Mouse (Mus musculus) T-helper 17 cell (primary cell): Measurements from ENCODE around the gene Olfr1205.

ENCODE experiments used
- in situ Hi-C, 2 experiments: fragments of 300-600 bp; cut with MboI, MseI; formaldehyde crosslinking; loops; 1 replicate in 1 of 2; 2 replicates in 1 of 2; pipeline ENCODE4 v1.15.1; 2025; ENCODE audit warnings: high pct_unique_total_duplicates in 2 of 2

The Olfr1205 gene

DNA sequence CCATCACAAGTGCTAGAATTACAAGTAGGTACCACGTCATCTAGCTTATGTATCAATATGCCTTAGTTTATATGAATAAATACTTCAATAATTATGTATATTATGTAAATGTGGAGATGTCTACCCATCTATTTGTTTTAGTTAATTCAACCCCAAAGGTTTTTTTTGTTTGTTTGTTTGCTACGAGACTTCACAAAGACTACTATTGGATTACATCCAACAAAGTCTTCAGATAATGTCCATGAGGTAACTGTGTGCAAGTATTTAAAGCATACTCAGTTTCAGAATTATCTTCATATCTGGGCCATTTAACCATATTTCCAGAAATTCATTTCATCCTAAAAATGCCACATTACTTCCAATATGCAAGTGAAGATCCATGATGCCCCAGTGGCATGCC lies at the start of gene Olfr1205:
TSS of gene Olfr1205 (plus strand) at position 301 of the 400 bp plus-strand sequence.
- in situ Hi-C loops: no loop called here

DNA sequence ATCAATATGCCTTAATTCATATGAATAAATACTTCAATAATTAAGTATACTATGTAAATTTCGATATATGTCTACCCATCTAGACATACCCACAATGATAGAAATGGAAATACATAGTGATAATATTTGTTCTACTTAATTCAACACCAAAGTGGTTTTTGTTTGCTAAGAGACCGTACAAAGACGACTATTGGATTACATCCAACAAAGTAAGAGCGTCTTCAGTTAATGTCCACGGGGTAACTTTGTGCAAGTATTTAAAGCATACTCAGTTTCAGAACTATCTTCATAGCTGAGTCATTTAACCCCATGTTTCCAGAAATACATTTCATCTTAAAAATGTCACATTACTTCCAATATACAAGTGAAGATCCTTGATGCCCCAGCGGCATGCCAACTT lies 36.8 kb upstream of the Olfr1205 start, which contains the start of gene Olfr1201:
TSS of gene Olfr1201 (plus strand) at position 301 of the 400 bp plus-strand sequence.
- in situ Hi-C loops: no loop called here

DNA sequence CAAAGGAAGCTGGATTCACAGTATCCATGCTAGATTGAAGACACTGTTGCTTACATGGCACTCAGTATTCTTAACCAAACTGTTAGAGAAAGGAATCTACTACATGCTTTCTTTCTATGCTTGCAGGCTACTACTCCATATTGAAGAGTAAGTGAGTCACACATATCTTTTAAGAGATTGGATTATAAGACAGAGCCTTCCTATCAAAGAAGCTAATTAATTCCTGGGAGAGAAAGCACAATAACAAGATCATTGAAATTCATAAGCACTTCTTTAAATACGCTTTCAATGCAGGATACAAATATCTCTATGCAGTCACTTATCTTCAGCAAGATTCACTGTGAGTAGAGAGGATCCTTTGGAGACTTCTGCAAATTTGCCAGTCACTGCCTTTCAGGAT lies 15.3 kb upstream of the Olfr1205 start, which contains the start of gene Olfr1202:
TSS of gene Olfr1202 (plus strand) at position 301 of the 400 bp plus-strand sequence.
- in situ Hi-C loops: no loop called here

DNA sequence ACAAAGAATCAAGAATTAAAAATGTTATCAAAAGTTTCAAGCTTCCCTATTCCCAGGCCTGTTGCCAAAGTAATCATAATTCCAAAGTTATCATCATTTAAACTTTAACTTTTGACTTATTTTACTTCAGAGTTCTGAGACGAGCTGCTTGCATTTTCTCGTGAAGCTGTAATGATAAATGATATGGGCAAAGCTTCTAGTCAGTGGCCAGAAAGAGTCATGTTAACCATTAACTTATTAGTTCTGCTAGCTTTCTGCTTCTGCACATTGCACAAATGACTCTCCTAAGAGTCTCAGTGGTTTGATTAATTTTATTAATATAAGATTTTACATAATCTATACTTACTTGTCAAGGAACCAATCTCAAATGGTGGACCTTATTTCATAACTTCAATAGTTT lies 8.9 kb downstream of the Olfr1205 start:
- in situ Hi-C loops: no loop called here

DNA sequence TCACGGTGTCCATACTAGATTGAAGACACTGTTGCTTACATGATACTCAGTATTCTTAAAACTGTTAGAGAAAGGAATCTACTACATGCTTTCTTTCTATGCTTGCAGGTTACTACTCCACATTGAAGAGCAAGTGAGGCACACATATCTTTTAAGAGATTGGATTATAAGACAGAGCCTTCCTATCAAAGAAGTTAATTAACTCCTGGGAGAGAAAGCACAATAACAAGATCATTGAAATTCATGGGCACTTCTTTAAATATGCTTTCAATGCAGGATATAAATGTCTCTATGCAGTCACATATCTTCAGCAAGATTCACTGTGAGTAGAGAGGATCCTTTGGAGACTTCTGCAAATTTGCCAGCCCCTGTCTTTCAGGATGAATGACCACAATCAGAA lies 19.5 kb downstream of the Olfr1205 start, which contains the start of gene Olfr1204:
TSS of gene Olfr1204 (plus strand) at position 301 of the 400 bp plus-strand sequence.
- in situ Hi-C loops: no loop called here

DNA sequence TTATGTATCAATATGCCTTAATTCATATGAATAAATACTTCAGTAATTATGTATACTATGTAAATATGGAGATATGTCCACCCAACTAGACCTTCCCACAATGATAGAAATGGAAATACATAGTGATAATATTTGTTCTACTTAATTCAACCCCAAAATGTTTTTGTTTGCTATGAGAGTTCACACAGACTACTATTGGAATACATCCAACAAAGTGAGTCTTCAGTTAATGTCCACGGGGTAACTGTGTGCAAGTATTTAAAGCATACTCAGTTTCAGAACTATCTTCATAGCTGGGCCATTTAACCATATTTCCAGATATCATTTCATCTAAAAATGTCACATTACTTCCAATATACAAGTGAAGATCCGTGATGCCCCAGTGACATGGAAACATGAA lies 33.4 kb downstream of the Olfr1205 start, which contains the start of gene Olfr1206:
TSS of gene Olfr1206 (plus strand) at position 301 of the 400 bp plus-strand sequence.
- in situ Hi-C loops: no loop called here
